Mouse (Mus musculus) telencephalon, adult 2 months (tissue): ENCODE results near the gene Usp24.
"Not testable (repeated sequence)": the region's sequence is repeated elsewhere in the genome, so short reads cannot be mapped to it uniquely, and the experiment has no call there.

Experiments
- DNase-seq: peaks from one replicate; pipeline ENCODE4 v3.0.0-alpha.2; 2011; ENCODE audit warnings: low read depth, low spot score

Usp24 gene

GRCm38 (mm10) chr4:106318208-106318607 lies 2.2 kb downstream of the Usp24 start:
- DNase-seq: no peak

- DNase-seq: no peak
These were observed 3.0 kb downstream of the Usp24 start for GRCm38 (mm10) chr4:106318976-106319375.

GRCm38 (mm10) chr4:106322846-106323245 lies 6.8 kb downstream of the Usp24 start:
- no peak for DNase-seq

GRCm38 (mm10) chr4:106323318-106323717 lies 7.3 kb downstream of the Usp24 start:
- DNase-seq: no peak

GRCm38 (mm10) chr4:106327436-106327835 lies 11.4 kb downstream of the Usp24 start:
- DNase-seq: no peak

- DNase-seq: no peak
These were observed 12.7 kb downstream of the Usp24 start for GRCm38 (mm10) chr4:106328704-106329103.

GRCm38 (mm10) chr4:106329171-106329570 lies 13.2 kb downstream of the Usp24 start:
- DNase-seq: not testable (repeated sequence)

- no peak for DNase-seq
These were observed 14.4 kb downstream of the Usp24 start for GRCm38 (mm10) chr4:106330371-106330819.

- no peak for DNase-seq
These were observed 17.1 kb downstream of the Usp24 start for GRCm38 (mm10) chr4:106333071-106333470.

GRCm38 (mm10) chr4:106333584-106333983 lies 17.6 kb downstream of the Usp24 start:
- DNase-seq: no peak

- DNase-seq: no peak
These were observed 19.8 kb downstream of the Usp24 start for GRCm38 (mm10) chr4:106335858-106336257.

- DNase-seq: no peak
These were observed 31.7 kb downstream of the Usp24 start for GRCm38 (mm10) chr4:106347664-106348063.

GRCm38 (mm10) chr4:106355025-106355424 lies 39.0 kb downstream of the Usp24 start:
- not testable (repeated sequence) for DNase-seq

GRCm38 (mm10) chr4:106370013-106370412 lies 54.0 kb downstream of the Usp24 start:
- DNase-seq: no peak

GRCm38 (mm10) chr4:106375857-106376256 lies 59.8 kb downstream of the Usp24 start:
- peak; percentile 62 for DNase-seq

- DNase-seq: no peak
These were observed 63.0 kb downstream of the Usp24 start for GRCm38 (mm10) chr4:106378839-106379572.

- DNase-seq: no peak
These were observed 65.1 kb downstream of the Usp24 start for GRCm38 (mm10) chr4:106381131-106381530.

- DNase-seq: peak; percentile 31
These were observed 73.9 kb downstream of the Usp24 start for GRCm38 (mm10) chr4:106389908-106390307.

GRCm38 (mm10) chr4:106409621-106410020 lies 93.6 kb downstream of the Usp24 start:
- no peak for DNase-seq

GRCm38 (mm10) chr4:106419256-106419655 lies 103.2 kb downstream of the Usp24 start:
- DNase-seq: no peak

- no peak for DNase-seq
These were observed 103.8 kb downstream of the Usp24 start for GRCm38 (mm10) chr4:106419791-106420190.

- no peak for DNase-seq
These were observed 106.6 kb downstream of the Usp24 start for GRCm38 (mm10) chr4:106422597-106422996.

GRCm38 (mm10) chr4:106424560-106424959 lies 108.5 kb downstream of the Usp24 start:
- DNase-seq: no peak

GRCm38 (mm10) chr4:106426286-106426685 lies 110.3 kb downstream of the Usp24 start:
- DNase-seq: no peak
